Mouse (Mus musculus) heart, postnatal 0 days (tissue): ENCODE results near the gene Klhl8. TPM values are rescaled to one million over a fixed set of nuclear protein-coding genes. Genes with fewer than 3 reads are reported as not detected.

ENCODE experiments used
- ATAC-seq: fragments of 200-750 bp; cut with Nextera tagmentation; 2 replicates; pipeline ENCODE4 v1.8.0; 2017; ENCODE audit warnings: low read depth, moderate number of reproducible peaks, moderate library complexity; ENCODE audit not compliant: insufficient read depth
- DNase-seq: peaks from one replicate; pipeline ENCODE4 v3.0.0-alpha.2; 2016; ENCODE audit warnings: low spot score
- H3K27ac ChIP-seq: fragments of 300-500 bp; sonication (generic); 2 replicates; pipeline ENCODE4 v1.5.1; 2014; ENCODE audit warnings: low read depth, mild to moderate bottlenecking
- H3K27me3 ChIP-seq: fragments of 300-500 bp; sonication (generic); 2 replicates; pipeline ENCODE4 v1.6.1; 2014; ENCODE audit warnings: low read length, mixed read lengths; ENCODE audit not compliant: control insufficient read depth, insufficient read depth
- H3K36me3 ChIP-seq: fragments of 300-500 bp; sonication (generic); replicated peaks from 2 replicates; pipeline ENCODE4 v1.6.1; 2014; ENCODE audit warnings: low read length, mixed read lengths; ENCODE audit not compliant: control insufficient read depth, insufficient read depth
- H3K4me1 ChIP-seq: fragments of 300-500 bp; sonication (generic); 2 replicates; pipeline ENCODE4 v1.6.1; 2014; ENCODE audit warnings: antibody characterized with exemption; ENCODE audit not compliant: control insufficient read depth, insufficient read depth
- H3K4me2 ChIP-seq: fragments of 300-500 bp; sonication (generic); 2 replicates; pipeline ENCODE4 v1.6.1; 2014; ENCODE audit warnings: low read depth, mild to moderate bottlenecking, low read length, moderate library complexity
- H3K4me3 ChIP-seq: fragments of 300-500 bp; sonication (generic); 2 replicates; pipeline ENCODE4 v1.5.1; 2014; ENCODE audit warnings: low read depth, low read length
- H3K9ac ChIP-seq: fragments of 300-500 bp; sonication (generic); replicated peaks from 2 replicates; pipeline ENCODE4 v1.6.1; 2014; ENCODE audit warnings: low read depth, low read length, mixed read lengths
- H3K9me3 ChIP-seq: fragments of 300-500 bp; sonication (generic); replicated peaks from 2 replicates; pipeline ENCODE4 v1.6.1; 2016; ENCODE audit warnings: low read length; ENCODE audit not compliant: control insufficient read depth
- CTCF ChIP-seq: IDR thresholded peaks from 2 replicates; pipeline ENCODE4 v1.5.1; 2016; ENCODE audit warnings: antibody characterized with exemption, control low read depth, low read depth
- EP300 ChIP-seq: IDR thresholded peaks from 2 replicates; pipeline ENCODE4 v1.6.1; 2016; ENCODE audit warnings: antibody characterized with exemption, low read depth
- WGBS: fragments of 180-500 bp; shearing (Covaris S2); extraction: QIAGEN DNeasy Blood & Tissue Kit; methylation state at CpG from one replicate; pipeline ENCODE4 v1.1.7; 2014; 5-methylcytosine and 5-hydroxymethylcytosine counted together
- polyA plus RNA-seq: library from polyadenylated mRNA; unstranded; fragments of >200 nt; fragmentation: Nextera tagmentation; extraction: Ambion mirVana; gene quantifications from 2 replicates; pipeline ENCODE4 v1.2.1, GENCODE M21; 2015
- total RNA-seq: library from RNA; depleted of rRNA; stranded (reverse); fragments of >200 nt; gene quantifications from 2 replicates; pipeline ENCODE4 v1.2.3, GENCODE M21; 2014; ENCODE audit warnings: low replicate concordance

Klhl8 gene
- total and polyA plus RNA-seq, 2 experiments from 2014 or later: 10.9 to 12.8 TPM

DNA sequence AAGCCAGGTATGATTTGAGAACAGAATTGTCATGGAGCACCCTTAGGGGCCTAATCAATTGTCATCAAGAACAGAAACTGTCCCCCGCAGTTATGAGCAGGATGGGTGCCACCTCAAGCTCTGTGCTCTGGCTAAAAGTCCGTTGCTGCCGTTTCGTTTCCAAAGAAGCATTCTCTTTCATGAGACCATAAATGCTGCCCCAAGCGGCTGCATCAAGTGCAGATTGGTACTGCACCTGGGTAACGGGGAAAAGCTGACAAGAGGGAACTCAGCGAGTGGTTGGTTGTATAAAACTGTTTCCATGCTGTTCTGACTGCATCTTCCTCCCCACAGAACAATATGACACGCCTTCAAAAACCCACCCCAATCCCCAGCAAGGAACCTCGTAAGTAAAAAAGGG, 92.5 kb downstream of the Klhl8 start:
- H3K9ac ChIP-seq: no peak overlapping the region
- H3K36me3 ChIP-seq: peaks cover 11% of the 10 kb centered on the region; the same call in 1 of the 2 replicates
- H3K4me2 ChIP-seq: no peak overlapping the region
- ATAC-seq (no peak), DNase-seq (no peak)
- 0 out of 2 replicates have a peak, but pooled peaks cover 4% of the 10 kb centered on the region for H3K4me1 ChIP-seq
- H3K9me3 ChIP-seq: no peaks in the 10 kb centered on the region
- no peak overlapping the region for H3K27ac ChIP-seq
- H3K4me3 ChIP-seq: no peak overlapping the region
- WGBS: 89% methylated on average over 9 of the region's 9 CpGs
- H3K27me3 ChIP-seq: no peaks in the 10 kb centered on the region
- no peak for TF ChIP-seq CTCF
- TF ChIP-seq EP300: no peak

GRCm38 (mm10) chr5:103817754-103818153, 93.3 kb downstream of the Klhl8 start:
- TF ChIP-seq CTCF: peak; percentile 97
- TF ChIP-seq EP300: no peak
- peak; percentile 49 for ATAC-seq
- Histone ChIP-seq H3K9ac (no peak overlapping the region), H3K36me3 (peaks cover 5% of the 10 kb centered on the region; the same call in 1 of the 2 replicates), H3K4me3 (no peak overlapping the region), H3K27me3 (no peaks in the 10 kb centered on the region), H3K9me3 (no peaks in the 10 kb centered on the region), H3K4me2 (no peak overlapping the region), H3K27ac (no peak overlapping the region), H3K4me1 (0 out of 2 replicates have a peak, but pooled peaks cover 4% of the 10 kb centered on the region)
- peak; percentile 79 for DNase-seq
- WGBS: 6% methylated on average over 1 of the region's 1 CpGs

GRCm38 (mm10) chr5:103816718-103817117, 94.3 kb downstream of the Klhl8 start:
- H3K4me3 ChIP-seq: no peak overlapping the region
- 94% methylated on average over 3 of the region's 3 CpGs for WGBS
- no peak overlapping the region for H3K9ac ChIP-seq
- 0 out of 2 replicates have a peak, but pooled peaks cover 4% of the 10 kb centered on the region for H3K4me1 ChIP-seq
- no peak overlapping the region for H3K27ac ChIP-seq
- H3K27me3 ChIP-seq: no peaks in the 10 kb centered on the region
- no peak for TF ChIP-seq EP300
- H3K9me3 ChIP-seq: no peaks in the 10 kb centered on the region
- DNase-seq (no peak), ATAC-seq (no peak)
- H3K36me3 ChIP-seq: peaks cover 5% of the 10 kb centered on the region; the same call in 1 of the 2 replicates
- no peak overlapping the region for H3K4me2 ChIP-seq

GRCm38 (mm10) chr5:103815249-103815617, 95.8 kb downstream of the Klhl8 start:
- 59% methylated on average over 4 of the region's 4 CpGs for WGBS
- DNase-seq (no peak), ATAC-seq (no peak)
- Histone ChIP-seq H3K36me3 (peaks cover 5% of the 10 kb centered on the region; the same call in 1 of the 2 replicates), H3K4me2 (no peak overlapping the region), H3K4me3 (no peak overlapping the region), H3K27ac (no peak overlapping the region), H3K9me3 (no peaks in the 10 kb centered on the region), H3K4me1 (0 out of 2 replicates have a peak, but pooled peaks cover 4% of the 10 kb centered on the region), H3K9ac (no peak overlapping the region), H3K27me3 (no peaks in the 10 kb centered on the region)
- no peak for TF ChIP-seq EP300
- no peak for TF ChIP-seq CTCF

GRCm38 (mm10) chr5:103814551-103815248, 96.4 kb downstream of the Klhl8 start:
- ATAC-seq: no peak
- DNase-seq: peak; percentile 22
- H3K9me3 ChIP-seq: no peaks in the 10 kb centered on the region

More at GRCm38 (mm10) chr5:103814551-103815248, 96.4 kb downstream of the Klhl8 start:
- no peak overlapping the region for H3K9ac ChIP-seq
- H3K4me2 ChIP-seq: 0 out of 2 replicates have a peak overlapping the region, but pooled peaks have one; percentile 0
- 58% methylated on average over 16 of the region's 16 CpGs for WGBS
- H3K4me1 ChIP-seq: 0 out of 2 replicates have a peak, but pooled peaks cover 4% of the 10 kb centered on the region
- H3K27ac ChIP-seq: 0 out of 2 replicates have a peak overlapping the region, but pooled peaks have one; percentile 20
- H3K4me3 ChIP-seq: no peak overlapping the region
- no peaks in the 10 kb centered on the region for H3K27me3 ChIP-seq
- H3K36me3 ChIP-seq: peaks cover 5% of the 10 kb centered on the region; the same call in 1 of the 2 replicates
- TF ChIP-seq CTCF (no peak), EP300 (no peak)
